Mouse (Mus musculus): Measurements from ENCODE around the gene Sertad1.

DNA sequence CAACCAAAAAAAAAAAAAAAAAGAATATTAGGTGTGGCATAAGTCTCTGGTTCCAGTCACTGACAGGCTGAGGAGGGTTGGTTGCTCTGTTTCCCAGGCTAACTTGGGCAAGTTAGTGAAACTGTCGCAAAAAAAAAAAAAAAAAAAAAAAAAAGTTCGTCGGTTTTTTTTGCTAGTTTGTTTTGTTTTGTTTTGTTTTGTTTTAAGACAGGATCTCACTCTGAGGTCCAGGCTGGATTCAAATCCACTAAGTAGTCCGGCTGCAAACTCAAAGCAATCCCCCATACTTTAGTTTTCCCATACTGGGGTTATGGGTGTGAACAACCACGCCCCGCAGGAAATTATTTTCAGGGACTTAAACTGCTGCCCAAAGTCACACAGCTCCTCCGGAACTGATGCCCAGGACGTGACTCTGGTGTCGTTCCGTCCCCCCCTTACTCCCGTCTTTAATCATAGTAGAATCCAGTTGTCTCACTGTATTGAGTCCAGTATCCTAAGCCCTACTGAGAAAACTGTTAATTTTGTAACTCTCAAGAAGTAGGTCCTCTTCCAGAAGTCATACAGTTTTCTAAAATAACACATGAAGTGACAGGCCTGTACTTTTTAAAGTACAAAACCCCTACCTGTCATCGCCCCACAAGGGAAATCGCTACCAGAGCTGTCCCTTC is 474 bp upstream of the Sertad1 start:
- no peak for TF ChIP-seq CTCF (IDR thresholded peaks at IDR 0.05; ENCODE audit: low read depth, low read length)
- no peak for TF ChIP-seq GATA1 (IDR thresholded peaks at IDR 0.05; ENCODE audit: borderline replicate concordance, low read length)
- TF ChIP-seq TAL1 (conservative IDR thresholded peaks at IDR 0.05; ENCODE audit: low read depth, low read length), result no peak
- TF ChIP-seq GATA2 (IDR thresholded peaks at IDR 0.05; ENCODE audit: borderline replicate concordance, low read depth, low read length), result no peak

Measured in G1E (cell line).